Mouse (Mus musculus): ENCODE data around the gene Kremen2. TPM values are rescaled to one million over a fixed set of nuclear protein-coding genes. Genes with fewer than 3 reads are reported as not detected.

Kremen2 gene
- polyA plus RNA-seq, 1 experiment from 2014 or later, result 1.1 TPM

- Histone ChIP-seq H3K4me2 (peak overlapping the region; percentile 71), H3K27me3 (no peaks in the 10 kb centered on the region), H3K27ac (peak overlapping the region; percentile 77), H3K36me3 (no peaks in the 10 kb centered on the region), H3K4me1 (peaks cover 19% of the 10 kb centered on the region), H3K4me3 (peak overlapping the region; percentile 97), H3K9me3 (no peaks in the 10 kb centered on the region), H3K9ac (0 out of 2 replicates have a peak overlapping the region, but pooled peaks have one; percentile 46)
- WGBS, result 45% methylated on average over 4 of the region's 4 CpGs
- ATAC-seq (ENCODE audit: borderline replicate concordance, extremely low read depth, low FRiP score, low TSS enrichment), result no peak
Measured at GRCm38 (mm10) chr17:23725477-23725876, 20.2 kb downstream of the Kremen2 start.

- ATAC-seq (ENCODE audit: borderline replicate concordance, extremely low read depth, low FRiP score, low TSS enrichment), result no peak
- peaks cover 15% of the 10 kb centered on the region for H3K4me1 ChIP-seq
- no peak within 1 kb of the TSS for H3K27ac ChIP-seq
- H3K27me3 ChIP-seq, result no peaks in the 10 kb centered on the region
- H3K4me3 ChIP-seq, result no peak within 1 kb of the TSS
- WGBS, result 37% methylated on average over 7 of the region's 7 CpGs
- no peak within 1 kb of the TSS for H3K9ac ChIP-seq
- no peaks in the 10 kb centered on the region for H3K9me3 ChIP-seq
- H3K4me2 ChIP-seq, result no peak within 1 kb of the TSS
- no peaks in the 10 kb centered on the region for H3K36me3 ChIP-seq
Measured at GRCm38 (mm10) chr17:23722376-23723125, 23.1 kb downstream of the Kremen2 start, which contains the start of gene 1520401A03Rik. Gene 1520401A03Rik (minus strand): TSS chr17:23722783.

GRCm38 (mm10) chr17:23721886-23722285, 23.7 kb downstream of the Kremen2 start:
- no peak for ATAC-seq (ENCODE audit: borderline replicate concordance, extremely low read depth, low FRiP score, low TSS enrichment)
- Histone ChIP-seq H3K9me3 (no peaks in the 10 kb centered on the region), H3K9ac (no peak overlapping the region), H3K36me3 (no peaks in the 10 kb centered on the region), H3K4me1 (peaks cover 8% of the 10 kb centered on the region), H3K4me2 (no peak overlapping the region), H3K4me3 (no peak overlapping the region), H3K27me3 (no peaks in the 10 kb centered on the region), H3K27ac (no peak overlapping the region)
- 81% methylated on average over 2 of the region's 2 CpGs for WGBS

GRCm38 (mm10) chr17:23719455-23719854, 26.2 kb downstream of the Kremen2 start:
- Histone ChIP-seq H3K9me3 (no peaks in the 10 kb centered on the region), H3K4me1 (no peaks in the 10 kb centered on the region), H3K27me3 (no peaks in the 10 kb centered on the region), H3K27ac (no peak overlapping the region), H3K36me3 (no peaks in the 10 kb centered on the region), H3K4me2 (no peak overlapping the region), H3K9ac (no peak overlapping the region), H3K4me3 (no peak overlapping the region)
- no peak for ATAC-seq (ENCODE audit: borderline replicate concordance, extremely low read depth, low FRiP score, low TSS enrichment)
- WGBS, result 14% methylated on average over 1 of the region's 1 CpGs

- no peaks in the 10 kb centered on the region for H3K9me3 ChIP-seq
- no peaks in the 10 kb centered on the region for H3K4me1 ChIP-seq
- no peak overlapping the region for H3K9ac ChIP-seq
- WGBS, result 53% methylated on average over 2 of the region's 2 CpGs
- no peak overlapping the region for H3K4me3 ChIP-seq
- ATAC-seq (ENCODE audit: borderline replicate concordance, extremely low read depth, low FRiP score, low TSS enrichment), result 0 out of 2 replicates have a peak, but pooled peaks have one; percentile 7
- H3K27me3 ChIP-seq, result no peaks in the 10 kb centered on the region
- H3K27ac ChIP-seq, result no peak overlapping the region
- H3K4me2 ChIP-seq, result no peak overlapping the region
- H3K36me3 ChIP-seq, result no peaks in the 10 kb centered on the region
Measured at GRCm38 (mm10) chr17:23717003-23717402, 28.6 kb downstream of the Kremen2 start.

- H3K27me3 ChIP-seq, result peaks cover under 1% of the 10 kb centered on the region; the same call in 1 of the 2 replicates
- no peaks in the 10 kb centered on the region for H3K9me3 ChIP-seq
- no peak overlapping the region for H3K4me3 ChIP-seq
- 2% methylated on average over 3 of the region's 3 CpGs for WGBS
- no peaks in the 10 kb centered on the region for H3K4me1 ChIP-seq
- no peaks in the 10 kb centered on the region for H3K36me3 ChIP-seq
- no peak overlapping the region for H3K4me2 ChIP-seq
- no peak for ATAC-seq (ENCODE audit: borderline replicate concordance, extremely low read depth, low FRiP score, low TSS enrichment)
- H3K9ac ChIP-seq, result no peak overlapping the region
- H3K27ac ChIP-seq, result no peak overlapping the region
Measured at GRCm38 (mm10) chr17:23706212-23706611, 39.4 kb downstream of the Kremen2 start.

GRCm38 (mm10) chr17:23705525-23706104, 40.0 kb downstream of the Kremen2 start:
- Histone ChIP-seq H3K4me3 (no peak overlapping the region), H3K36me3 (no peaks in the 10 kb centered on the region), H3K4me1 (no peaks in the 10 kb centered on the region), H3K4me2 (no peak overlapping the region), H3K27me3 (peaks cover 6% of the 10 kb centered on the region; the same call in 1 of the 2 replicates), H3K27ac (no peak overlapping the region), H3K9ac (no peak overlapping the region), H3K9me3 (no peaks in the 10 kb centered on the region)
- ATAC-seq (ENCODE audit: borderline replicate concordance, extremely low read depth, low FRiP score, low TSS enrichment), result no peak
- 77% methylated on average over 7 of the region's 7 CpGs for WGBS

GRCm38 (mm10) chr17:23704741-23705140, 40.9 kb downstream of the Kremen2 start:
- ATAC-seq (ENCODE audit: borderline replicate concordance, extremely low read depth, low FRiP score, low TSS enrichment), result no peak
- Histone ChIP-seq H3K4me2 (no peak overlapping the region), H3K27me3 (peaks cover 12% of the 10 kb centered on the region), H3K4me3 (no peak overlapping the region), H3K27ac (no peak overlapping the region), H3K4me1 (0 out of 2 replicates have a peak, but pooled peaks cover 2% of the 10 kb centered on the region), H3K9me3 (no peaks in the 10 kb centered on the region), H3K36me3 (no peaks in the 10 kb centered on the region), H3K9ac (no peak overlapping the region)
- 39% methylated on average over 7 of the region's 7 CpGs for WGBS

GRCm38 (mm10) chr17:23703301-23703700, 42.3 kb downstream of the Kremen2 start:
- H3K4me3 ChIP-seq, result no peak overlapping the region
- H3K36me3 ChIP-seq, result no peaks in the 10 kb centered on the region
- peaks cover 26% of the 10 kb centered on the region for H3K27me3 ChIP-seq
- no peaks in the 10 kb centered on the region for H3K9me3 ChIP-seq
- H3K9ac ChIP-seq, result no peak overlapping the region
- no peak for ATAC-seq (ENCODE audit: borderline replicate concordance, extremely low read depth, low FRiP score, low TSS enrichment)
- H3K4me2 ChIP-seq, result no peak overlapping the region
- WGBS, result 81% methylated on average over 9 of the region's 9 CpGs
- no peak overlapping the region for H3K27ac ChIP-seq
- peaks cover 12% of the 10 kb centered on the region for H3K4me1 ChIP-seq

- peak overlapping the region; percentile 40 for H3K9ac ChIP-seq
- peak overlapping the region; percentile 60 for H3K4me3 ChIP-seq
- peak overlapping the region; percentile 99 for H3K4me2 ChIP-seq
- WGBS, result 1% methylated on average over 28 of the region's 28 CpGs
- peaks cover 27% of the 10 kb centered on the region for H3K4me1 ChIP-seq
- H3K27me3 ChIP-seq, result peaks cover 35% of the 10 kb centered on the region
- H3K9me3 ChIP-seq, result no peaks in the 10 kb centered on the region
- H3K27ac ChIP-seq, result peak overlapping the region; percentile 30; the same call in 1 of the 2 replicates
- no peaks in the 10 kb centered on the region for H3K36me3 ChIP-seq
- ATAC-seq (ENCODE audit: borderline replicate concordance, extremely low read depth, low FRiP score, low TSS enrichment), result peak; percentile 91
Measured at GRCm38 (mm10) chr17:23700079-23700478, 45.6 kb downstream of the Kremen2 start.

- Histone ChIP-seq H3K9me3 (no peaks in the 10 kb centered on the region), H3K9ac (peak overlapping the region; percentile 40), H3K27me3 (peaks cover 35% of the 10 kb centered on the region), H3K4me3 (peak overlapping the region; percentile 60), H3K4me1 (peaks cover 33% of the 10 kb centered on the region), H3K27ac (peak overlapping the region; percentile 30; the same call in 1 of the 2 replicates), H3K4me2 (peak overlapping the region; percentile 99), H3K36me3 (no peaks in the 10 kb centered on the region)
- peak; percentile 44 for ATAC-seq (ENCODE audit: borderline replicate concordance, extremely low read depth, low FRiP score, low TSS enrichment)
- under 1% methylated on average over 100 of the region's 101 CpGs for WGBS
Measured at GRCm38 (mm10) chr17:23699131-23700077, 46.2 kb downstream of the Kremen2 start.
